Mouse (Mus musculus): Measurements from ENCODE around the gene Zfp668.
"Not testable (repeated sequence)": the region's sequence is repeated elsewhere in the genome, so short reads cannot be mapped to it uniquely, and the experiment has no call there.

Gene Zfp668

DNA sequence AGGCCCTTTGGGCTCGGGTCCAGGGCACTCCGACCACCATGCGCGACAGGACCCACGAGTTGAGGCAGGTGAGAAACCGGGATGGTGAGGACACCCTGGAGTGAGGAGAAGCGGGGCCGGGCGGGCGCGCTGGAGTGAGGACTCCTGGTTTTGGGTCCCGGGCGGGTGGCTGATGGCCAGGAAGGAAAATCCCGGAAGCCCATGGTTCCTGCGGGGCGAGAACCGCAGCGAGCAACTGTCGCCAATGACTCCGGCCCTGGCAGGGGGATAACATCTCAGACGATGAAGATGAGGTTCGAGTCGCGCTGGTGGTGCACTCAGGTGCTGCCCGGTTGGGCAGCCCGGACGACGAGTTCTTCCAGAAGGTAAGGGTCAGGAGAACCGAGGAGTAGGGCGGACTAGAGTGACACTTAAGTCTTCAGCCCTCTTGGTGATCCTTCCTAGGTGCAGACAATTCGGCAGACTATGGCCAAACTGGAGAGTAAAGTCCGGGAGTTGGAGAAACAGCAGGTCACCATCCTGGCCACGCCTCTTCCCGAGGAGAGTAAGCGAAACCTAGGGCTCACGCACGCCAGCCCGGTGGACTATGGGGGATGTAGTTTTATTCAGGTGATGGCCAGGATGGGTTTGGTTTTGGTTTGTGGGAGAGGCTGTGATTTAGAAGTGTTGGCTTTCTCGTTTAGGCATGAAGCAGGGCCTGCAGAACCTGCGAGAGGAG, 34.5 kb downstream of the Zfp668 start:
- peak; percentile 84 for DNase-seq (ENCODE audit: low spot score in 2 of 2)

DNA sequence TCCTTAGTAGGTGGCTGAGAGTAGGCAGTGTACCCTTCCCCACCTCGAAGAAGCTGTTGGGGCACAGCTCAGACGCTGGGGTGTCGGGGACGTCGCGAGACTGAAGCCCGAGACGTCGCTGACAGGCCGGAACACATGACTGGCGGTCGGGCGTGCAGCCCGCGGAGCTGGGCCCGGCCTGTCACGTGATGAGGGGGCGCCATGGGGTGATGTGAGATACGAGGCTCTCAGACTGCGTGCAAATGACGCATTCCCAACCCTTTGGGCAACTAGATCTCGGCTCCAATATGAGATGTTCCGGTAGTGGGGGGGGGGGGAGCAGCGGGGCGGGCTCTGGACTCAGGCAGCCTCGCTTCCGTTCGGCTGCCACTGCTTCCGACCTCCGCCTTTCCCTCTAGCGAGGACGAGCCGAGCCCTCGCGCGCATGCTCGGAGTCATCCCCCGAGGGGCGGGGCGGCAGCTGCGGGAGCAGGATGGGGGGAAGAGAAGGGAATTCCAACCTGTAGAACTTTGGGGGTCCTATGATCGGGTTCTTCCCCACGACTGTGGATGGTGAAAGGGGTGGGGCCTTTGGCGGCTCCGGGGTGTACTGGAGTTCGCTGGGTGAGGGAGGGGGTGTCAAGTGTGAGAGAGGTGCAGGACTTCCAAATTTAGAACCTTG, 35.2 kb downstream of the Zfp668 start:
- DNase-seq (ENCODE audit: low spot score in 2 of 2): peak; percentile 96

DNA sequence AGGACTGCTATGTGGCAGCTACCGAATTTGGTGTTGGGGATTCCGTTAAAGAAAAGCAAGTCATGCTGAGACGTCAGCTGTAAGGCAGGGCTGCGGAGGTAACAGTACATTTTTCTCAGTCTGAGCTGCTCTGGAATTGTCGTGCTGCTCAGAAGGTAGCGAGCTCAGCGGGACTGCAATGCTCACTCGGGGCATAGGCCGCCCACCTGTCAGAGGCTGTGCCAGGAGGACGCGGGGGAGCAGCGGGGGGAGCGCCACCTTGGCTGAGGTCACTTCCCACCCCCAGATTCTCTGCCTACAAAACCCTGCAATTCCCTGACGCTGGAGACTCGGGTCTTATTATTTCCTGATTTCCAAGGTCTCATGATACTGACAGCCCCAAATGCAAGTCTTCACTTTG, 35.7 kb downstream of the Zfp668 start:
- peak; percentile 76 to 83 for DNase-seq (ENCODE audit: low spot score in 2 of 2)

DNA sequence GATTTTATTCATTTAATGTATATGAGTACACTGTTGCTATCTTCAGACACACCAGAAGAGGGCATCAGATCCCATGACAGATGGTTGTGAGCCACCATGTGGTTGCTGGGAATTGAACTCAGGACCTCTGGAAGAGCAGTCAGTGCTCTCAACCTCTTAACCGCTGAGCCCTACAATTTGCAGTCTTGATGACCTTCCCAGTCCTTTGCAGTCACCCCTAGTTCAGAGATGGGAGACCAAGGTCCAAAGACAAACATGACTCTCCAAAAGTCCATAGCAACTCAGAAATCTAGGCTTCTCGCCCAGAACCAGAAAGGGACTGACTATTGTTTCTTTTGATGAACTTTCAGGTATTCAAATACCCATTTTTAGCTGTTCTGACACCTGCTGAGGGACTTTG, 36.6 kb downstream of the Zfp668 start:
- DNase-seq (ENCODE audit: low spot score in 2 of 2): not testable (repeated sequence)

DNA sequence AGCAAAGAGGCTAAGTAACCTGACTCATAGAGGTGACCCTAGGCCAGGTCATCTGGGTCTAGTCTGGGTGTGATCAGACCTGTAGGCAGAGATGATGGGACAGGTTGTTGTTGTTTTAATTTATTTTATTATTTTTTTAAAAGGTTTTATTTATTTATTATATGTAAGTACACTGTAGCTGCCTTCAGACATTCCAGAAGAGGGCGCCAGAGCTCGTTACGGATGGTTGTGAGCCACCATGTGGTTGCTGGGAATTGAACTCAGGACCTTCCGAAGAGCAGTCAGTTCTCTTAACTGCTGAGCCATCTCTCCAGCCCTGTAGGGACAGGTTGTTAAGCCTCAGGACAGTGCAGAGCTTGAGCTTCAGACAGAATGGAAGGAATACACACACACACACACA, 38.8 kb downstream of the Zfp668 start:
- DNase-seq (ENCODE audit: low spot score in 2 of 2): not testable (repeated sequence)

DNA sequence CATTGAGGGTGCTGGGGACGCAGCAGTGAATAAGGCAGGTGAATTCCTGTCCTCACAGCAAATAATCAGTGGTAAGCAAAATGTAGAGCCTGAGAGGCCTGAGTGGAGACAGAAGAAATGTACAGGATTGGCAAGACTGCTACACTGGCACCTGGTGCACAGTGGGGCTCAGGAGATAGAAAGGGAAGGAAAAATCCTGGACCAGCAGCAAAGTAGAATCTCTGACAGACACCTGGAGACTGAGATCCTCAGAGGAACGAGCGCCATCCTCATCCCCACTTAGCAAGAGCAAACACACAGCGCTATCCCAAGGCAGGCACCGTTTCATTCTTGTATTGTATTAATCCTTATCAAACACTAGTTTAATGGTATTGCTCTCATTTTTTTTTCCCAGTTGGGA, 39.2 kb downstream of the Zfp668 start:
- DNase-seq (ENCODE audit: low spot score in 2 of 2): no peak

DNA sequence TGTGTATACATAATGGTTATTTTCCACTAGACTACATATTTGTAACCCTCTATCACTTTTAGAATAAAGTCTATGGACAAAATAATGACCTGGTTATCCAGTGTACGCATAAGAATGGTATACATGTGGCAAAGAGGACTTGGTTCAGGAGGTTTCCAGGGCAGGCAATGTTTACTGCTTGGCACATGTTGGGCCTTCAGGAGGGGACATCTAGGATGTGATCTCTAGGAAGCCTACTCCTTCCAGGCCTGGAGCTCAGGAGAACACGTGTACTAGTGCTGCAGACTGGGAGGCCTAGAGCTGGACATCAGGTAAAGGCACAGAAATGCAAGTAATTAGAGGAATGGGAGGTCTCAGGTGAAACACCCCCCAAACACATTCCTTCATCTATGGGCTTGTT, 41.1 kb downstream of the Zfp668 start:
- DNase-seq (ENCODE audit: low spot score in 2 of 2): no peak

DNA sequence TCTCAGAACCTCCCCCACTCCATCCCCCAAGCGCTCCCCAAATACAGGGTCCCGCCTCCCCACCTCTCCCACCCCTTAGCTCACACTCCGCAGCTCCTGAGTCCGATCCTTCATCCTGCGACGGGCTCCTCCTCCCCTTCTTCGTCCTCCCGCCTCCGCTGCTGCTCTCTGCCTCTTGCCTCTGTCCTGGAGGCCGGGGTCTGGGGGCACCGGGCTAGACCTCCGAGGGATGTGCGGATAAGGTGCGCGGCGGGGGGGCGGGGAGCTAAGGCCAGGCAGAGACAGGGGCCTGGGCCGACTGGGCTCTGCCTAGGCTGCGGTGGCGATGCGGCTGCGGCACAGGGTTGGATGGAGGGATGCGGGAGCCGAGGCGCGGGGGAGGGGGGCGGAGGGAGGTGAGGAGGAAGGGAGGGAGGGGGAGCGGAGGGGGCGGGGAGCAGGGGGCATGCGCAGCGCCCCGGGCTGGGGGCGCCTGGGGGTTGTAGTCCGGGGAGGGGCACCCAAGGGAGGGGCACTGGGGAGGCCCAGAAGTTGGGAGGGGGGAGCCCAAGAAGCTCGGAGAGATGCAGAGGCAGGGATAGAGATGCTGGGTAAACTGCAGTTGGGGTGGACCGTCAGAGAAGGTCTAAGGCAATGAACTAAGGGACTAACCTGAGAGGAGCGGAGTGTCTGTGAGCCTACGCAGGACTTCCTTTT, 52.3 kb downstream of the Zfp668 start, which contains the start of the genes Stx4a and Stx1b:
Stx4a (plus strand) TSS at position 119 of the 696 bp plus-strand sequence.
Stx1b (minus strand) TSS at position 374 of the 696 bp plus-strand sequence.
- peak; percentile 62 to 65 for DNase-seq (ENCODE audit: low spot score in 2 of 2)

DNA sequence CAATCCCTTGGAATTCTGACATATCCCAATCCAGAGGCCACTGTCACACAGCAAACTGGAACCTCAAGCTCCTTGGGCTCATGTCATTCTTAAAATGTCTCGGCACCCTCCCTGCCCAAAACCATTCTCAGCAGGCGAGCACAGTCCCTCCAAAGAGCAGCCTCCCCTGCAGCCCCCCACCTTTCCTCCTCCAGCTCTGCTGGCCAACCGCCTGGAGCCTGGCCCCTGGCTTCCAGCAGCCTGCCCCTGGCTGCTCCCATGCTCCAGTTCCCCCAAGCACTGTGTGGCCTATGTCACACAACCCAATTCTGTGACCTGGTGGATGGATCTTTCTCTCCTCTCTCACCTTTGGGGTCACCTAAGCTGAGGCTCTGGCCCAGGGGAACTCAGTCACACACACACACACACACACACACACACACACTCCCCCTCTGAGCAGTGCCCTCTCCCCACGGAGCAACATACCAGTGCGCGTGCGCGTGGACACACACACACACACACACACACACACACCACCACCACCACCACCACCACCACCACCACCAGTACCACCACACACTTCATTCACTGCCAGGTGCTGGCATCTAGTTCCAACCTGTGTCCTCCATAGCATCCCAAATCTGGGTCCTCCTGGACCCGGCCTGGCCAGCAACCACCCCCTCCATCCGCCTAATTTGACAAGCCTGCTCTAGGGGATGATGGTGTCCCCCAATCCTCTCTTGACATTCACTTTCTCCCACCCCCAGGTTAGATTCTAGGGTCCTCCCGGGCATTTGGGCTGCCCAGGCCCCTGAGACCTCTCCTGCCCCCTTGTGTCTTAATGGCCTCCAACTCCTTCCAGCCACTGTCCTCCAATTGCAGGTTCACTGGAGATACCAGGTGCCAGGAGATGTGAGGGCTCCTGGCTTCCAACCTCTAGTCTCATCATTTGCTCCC, 53.1 kb downstream of the Zfp668 start:
- DNase-seq (ENCODE audit: low spot score in 2 of 2): peak; percentile 47 to 53

DNA sequence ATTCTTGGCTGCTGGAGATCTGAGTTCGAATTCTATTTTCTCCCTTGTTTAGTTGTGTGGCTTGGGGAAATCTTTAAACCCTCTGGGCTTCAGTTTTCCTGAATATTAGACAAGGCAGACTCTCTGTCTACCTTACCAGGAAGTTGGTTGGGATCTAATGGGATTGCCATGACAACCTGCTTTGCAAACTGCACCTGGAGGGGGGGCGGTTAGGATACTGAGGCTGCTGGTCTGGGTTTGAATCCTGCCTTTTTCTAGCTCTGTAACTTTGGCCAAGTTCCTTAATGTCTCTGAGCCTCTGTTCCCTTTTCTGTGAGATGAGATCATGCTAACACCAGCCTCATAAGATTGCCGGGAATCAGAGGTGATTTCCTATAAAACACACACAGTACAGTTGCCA, 54.1 kb downstream of the Zfp668 start:
- no peak for DNase-seq (ENCODE audit: low spot score in 2 of 2)

DNA sequence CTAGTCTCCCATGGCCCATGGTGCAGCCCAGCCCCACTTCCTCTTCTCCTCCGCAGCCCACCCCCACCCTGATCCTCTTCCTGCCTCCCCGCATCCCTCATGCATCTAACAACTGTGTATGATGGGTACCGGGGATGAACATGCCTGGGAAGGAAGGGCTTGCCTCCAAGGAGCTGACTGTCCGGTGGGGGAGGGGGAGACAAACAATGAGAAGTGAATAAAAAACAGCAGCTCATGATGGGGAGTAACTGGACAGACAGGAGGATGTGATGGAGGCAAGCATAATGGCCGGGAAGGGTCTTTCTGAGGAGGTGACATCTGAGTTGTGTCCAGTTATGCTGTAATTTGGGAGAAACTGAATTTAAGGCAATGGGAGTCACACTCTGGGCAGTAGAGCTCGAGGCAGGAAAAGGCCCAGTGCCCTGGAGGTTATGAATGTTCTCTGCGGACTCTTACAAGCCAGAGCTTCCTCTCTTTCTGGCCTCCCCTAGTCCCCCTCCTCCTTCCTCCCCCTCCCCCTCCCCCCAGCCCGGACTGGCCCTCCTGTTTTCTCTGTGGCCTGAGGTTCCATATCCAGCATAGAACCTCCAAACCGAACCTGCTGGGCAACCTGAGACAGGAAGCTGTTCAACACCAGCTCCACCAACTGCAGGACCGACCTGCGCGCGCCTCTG, 55.7 kb downstream of the Zfp668 start:
- DNase-seq (ENCODE audit: low spot score in 2 of 2): no peak

DNA sequence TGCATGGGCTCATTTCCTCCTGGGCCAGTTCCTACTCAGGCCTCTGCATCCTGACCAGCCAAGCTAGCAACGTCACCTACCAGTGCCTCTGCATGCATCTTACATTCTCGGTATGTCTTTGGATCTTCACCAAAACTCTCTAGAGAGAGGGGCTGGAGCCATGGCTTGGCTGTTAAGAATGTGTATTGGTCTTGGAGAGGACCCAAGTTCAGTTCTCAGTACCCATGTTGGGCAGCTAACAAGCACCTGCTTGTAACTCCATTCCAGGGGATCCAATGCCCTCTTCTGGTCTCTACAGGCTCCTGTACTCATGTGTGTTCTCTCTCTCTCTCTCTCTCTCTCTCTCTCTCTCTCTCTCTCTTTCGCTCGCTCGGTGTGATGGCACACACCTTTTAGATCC, 58.9 kb downstream of the Zfp668 start:
- DNase-seq (ENCODE audit: low spot score in 2 of 2): no peak

DNA sequence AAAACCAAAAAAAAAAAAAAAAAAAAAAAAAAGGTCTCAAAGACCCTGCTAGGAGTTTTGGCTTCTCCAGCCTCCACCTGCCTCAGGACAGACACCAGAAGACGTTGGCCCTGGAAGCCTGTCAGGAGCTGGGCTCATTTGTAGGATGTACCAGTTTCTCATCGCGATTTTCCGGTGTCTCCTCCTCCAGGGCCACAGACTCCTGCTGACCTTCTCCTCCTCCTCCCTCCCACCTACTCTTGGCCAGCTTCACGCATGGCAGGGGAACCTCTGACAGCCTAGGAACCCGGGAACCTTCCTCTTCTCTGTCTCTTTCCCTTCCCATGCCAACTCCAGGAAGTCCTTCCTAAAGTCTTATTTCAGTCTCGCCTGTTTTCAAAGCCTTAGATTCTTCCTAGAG, 59.6 kb downstream of the Zfp668 start:
- DNase-seq (ENCODE audit: low spot score in 2 of 2): no peak

DNA sequence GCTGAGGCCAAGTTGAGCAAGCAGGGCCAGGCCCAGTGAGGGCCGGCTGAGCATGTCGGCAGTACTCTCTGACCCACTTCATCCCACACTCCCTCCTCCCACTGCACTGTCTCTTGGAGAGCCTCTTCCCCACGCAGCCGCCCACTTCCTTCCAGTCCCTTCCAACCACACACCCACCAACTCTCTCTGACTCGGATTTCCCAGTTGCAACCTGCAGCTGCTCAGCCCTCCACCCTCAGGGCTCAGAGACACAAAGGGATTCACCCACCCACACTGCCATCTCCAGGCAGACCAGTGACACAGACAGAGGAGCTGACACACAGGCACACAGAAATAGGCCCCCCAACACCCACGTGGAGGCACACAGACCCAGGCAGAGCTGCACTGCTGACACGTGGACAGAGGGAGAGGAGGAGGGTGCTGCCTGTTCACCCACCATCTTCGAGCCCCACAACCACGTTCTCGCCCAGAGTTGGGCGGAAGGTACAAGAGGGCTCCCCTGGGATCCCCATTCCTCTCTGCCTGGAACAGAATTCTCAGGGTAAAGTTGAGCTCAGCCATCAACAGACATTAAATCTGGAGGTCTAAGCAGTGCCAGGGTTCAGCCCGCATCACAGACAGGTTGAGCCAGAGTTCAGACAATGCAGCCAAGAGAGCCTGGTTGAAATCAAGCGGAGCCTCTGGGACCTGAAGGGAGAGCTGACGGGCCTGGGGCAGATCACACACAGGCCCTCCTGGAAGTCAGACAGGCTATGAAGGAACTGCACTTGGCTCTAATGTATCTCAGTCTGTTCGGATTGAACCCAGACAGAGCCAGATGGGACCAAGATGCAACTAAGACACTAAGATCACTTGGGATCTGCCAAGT, 60.4 kb downstream of the Zfp668 start:
- DNase-seq (ENCODE audit: low spot score in 2 of 2): peak; percentile 82 to 83

DNA sequence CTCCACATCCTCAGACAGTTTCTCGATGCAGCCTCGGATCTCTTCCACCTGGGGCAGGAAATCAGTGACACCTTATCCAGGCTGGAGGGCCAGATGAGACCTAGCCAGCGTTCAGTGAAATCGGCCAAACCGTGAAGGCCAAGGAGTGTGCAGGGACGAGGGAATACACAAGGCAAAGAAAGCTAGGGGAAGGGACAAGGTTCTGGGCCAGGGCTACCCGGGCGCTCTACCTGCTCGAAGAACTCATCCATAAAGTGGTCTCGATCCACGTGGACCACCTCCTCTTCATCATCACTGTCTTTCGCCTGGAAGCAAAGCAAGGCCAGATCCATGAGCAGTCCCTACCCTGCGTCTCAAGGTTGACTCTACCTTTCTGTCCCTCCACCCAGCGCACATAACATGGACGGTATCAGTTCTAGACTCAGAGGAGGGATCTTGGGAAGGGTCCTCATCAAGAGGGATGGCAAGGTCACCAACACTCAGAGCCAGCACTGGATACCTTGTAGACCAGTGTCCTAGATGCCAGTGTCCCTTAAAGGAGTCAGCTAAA, 61.4 kb downstream of the Zfp668 start:
- no peak for DNase-seq (ENCODE audit: low spot score in 2 of 2)

DNA sequence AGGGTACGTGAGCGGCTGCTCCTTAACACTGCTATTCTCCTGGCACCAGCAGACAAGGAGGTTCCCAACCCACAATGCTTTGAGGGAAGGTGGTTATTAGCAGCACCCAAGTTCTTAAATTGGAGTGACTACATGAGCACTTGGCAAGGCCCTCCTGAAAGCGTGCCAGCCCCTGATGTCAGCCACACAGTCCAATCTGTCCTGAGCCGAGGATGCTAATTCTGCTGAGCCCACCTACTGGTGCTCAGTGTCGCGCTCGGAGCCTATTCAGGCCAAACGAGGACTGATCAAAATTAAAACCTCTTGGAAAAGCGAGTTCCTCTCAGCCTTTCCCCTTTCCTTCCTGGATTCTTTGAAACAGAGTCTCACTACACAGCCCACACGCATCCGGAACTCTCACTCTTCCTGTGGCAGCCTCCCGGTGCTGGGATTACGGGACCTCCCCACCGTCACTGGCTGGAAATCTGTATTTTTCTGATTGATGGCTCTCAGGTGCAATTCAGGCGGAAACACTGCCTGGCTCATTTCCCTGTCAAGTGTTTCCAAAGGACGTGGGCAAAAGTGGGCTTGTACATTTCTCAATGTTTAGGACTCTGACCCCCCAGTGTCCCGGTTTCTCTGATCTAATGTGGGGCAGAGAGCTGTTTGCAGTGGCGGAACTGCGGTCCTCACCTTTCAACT, 62.2 kb downstream of the Zfp668 start:
- peak; percentile 70 to 86 for DNase-seq (ENCODE audit: low spot score in 2 of 2)

DNA sequence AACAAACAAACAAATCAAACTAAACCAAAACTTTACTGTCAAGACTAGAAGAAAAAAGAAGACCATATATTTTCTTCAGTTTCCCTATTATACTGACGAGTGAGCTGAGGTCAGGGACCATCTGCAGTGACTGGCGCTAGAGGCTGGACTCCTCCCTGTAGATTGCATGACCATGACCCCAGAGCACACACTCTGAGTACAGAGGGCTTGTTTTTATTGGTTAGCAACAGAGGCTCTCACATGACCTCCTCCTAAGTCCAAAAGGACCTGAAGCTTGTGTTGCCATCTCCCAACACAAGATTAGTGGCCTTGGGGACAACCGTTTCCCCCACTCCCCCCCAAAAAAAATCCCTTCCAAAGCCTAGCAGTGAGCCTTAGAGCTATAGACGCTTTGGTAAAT, 62.8 kb downstream of the Zfp668 start:
- no peak for DNase-seq (ENCODE audit: low spot score in 2 of 2)
